Mouse (Mus musculus): ENCODE measurements around the gene Pigz. TPM values are rescaled to one million over a fixed set of nuclear protein-coding genes. Genes with fewer than 3 reads are reported as not detected.

Pigz gene
- polyA plus RNA-seq (2017; shearing (Covaris generic)): 0.52 TPM

DNA sequence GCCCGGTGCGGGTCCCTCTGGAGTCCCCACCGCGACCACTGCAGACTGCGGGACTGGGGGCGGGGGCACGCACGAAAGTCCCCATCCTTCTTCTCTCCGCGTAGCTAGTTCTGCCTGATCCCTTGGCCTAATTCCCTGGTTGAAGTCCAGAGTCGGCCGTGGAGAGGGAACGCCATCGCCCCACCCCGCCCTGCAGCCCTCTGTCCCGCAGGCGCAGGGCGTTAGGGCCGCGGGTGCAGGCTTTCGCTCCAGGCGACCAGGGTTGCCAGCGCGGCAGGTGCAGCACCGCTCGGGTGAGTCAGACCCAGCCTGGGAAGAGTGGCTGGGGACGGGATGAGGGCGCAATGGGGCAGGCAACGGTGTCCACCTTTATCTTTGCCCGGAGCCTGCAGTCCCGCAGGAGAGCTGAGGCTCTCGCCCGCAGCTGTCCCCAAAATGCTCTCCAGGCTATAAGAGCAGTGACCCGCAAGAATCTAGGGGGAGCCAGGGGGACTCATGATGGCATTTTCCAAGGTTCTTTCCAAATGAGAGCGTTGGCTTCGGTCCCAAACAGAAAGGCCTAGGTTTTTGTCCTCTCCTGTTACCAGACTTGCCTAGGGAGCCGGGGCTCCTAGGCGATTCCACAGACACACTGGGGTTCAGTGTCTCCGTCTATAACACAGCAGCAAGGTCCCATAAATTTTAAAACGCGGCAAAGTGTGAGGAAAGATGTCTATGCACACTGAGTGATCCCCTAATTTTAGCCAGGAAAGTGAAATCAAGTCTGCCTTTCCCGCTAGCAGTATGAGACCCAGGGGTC, at the start of gene Pigz:
Gene Pigz, plus strand, starts transcription at position 101 of the 799 bp plus-strand sequence.

DNA sequence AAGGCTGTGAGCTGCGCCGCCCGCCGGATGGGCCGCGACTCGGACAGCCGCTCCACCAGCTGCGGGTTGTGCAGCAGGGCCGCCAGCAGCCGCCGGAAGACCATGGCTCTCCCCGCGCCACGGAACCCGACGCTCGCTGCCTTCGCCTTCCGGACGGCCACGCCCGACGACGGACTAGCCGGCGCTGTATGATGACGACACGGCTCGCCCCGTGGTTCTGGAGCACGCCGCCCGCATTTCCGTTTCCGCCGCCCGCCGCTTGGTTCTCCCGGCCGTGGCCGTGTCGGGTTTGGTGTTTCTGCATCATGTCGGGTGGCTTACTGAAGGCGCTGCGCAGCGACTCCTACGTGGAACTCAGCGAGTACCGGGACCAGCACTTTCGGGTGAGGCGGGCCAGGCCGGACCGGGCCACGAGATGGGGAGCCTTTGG, 14.7 kb downstream of the Pigz start, which contains the start of the genes 0610012G03Rik and Ncbp2:
Gene 0610012G03Rik, minus strand, starts transcription at position 150 of the 430 bp plus-strand sequence.
Gene Ncbp2, plus strand, starts transcription at position 169 of the 430 bp plus-strand sequence.

Other genes with a start within 250 kb of the Pigz start
- not detected for gene Meltf, start 55.0 kb upstream of the Pigz start, polyA plus RNA-seq (2017; shearing (Covaris generic))
- 5.1 TPM for gene 0610012G03Rik, start 14.6 kb downstream of the Pigz start, polyA plus RNA-seq (2017; shearing (Covaris generic))
- gene Ncbp2, start 14.7 kb downstream of the Pigz start, polyA plus RNA-seq (2017; shearing (Covaris generic)): 53.5 TPM
- gene Senp5, start 69.4 kb downstream of the Pigz start, polyA plus RNA-seq (2017; shearing (Covaris generic)): 21.5 TPM
- gene Pak2, start 145.5 kb downstream of the Pigz start, polyA plus RNA-seq (2017; shearing (Covaris generic)): 89.5 TPM
- gene Pigx, start 165.9 kb downstream of the Pigz start, polyA plus RNA-seq (2017; shearing (Covaris generic)): 149 TPM
- 45.3 TPM for gene Cep19, start 165.9 kb downstream of the Pigz start, polyA plus RNA-seq (2017; shearing (Covaris generic))
- gene Nrros, start 231.7 kb downstream of the Pigz start, polyA plus RNA-seq (2017; shearing (Covaris generic)): 97.3 TPM
- gene Bex6, start 246.0 kb downstream of the Pigz start, polyA plus RNA-seq (2017; shearing (Covaris generic)): not detected

Data from inflammation-experienced regulatory T-cells, adult 16 weeks (primary cell).